Mouse (Mus musculus): Measurements from ENCODE around the gene Cdkal1.

The Cdkal1 gene

DNA sequence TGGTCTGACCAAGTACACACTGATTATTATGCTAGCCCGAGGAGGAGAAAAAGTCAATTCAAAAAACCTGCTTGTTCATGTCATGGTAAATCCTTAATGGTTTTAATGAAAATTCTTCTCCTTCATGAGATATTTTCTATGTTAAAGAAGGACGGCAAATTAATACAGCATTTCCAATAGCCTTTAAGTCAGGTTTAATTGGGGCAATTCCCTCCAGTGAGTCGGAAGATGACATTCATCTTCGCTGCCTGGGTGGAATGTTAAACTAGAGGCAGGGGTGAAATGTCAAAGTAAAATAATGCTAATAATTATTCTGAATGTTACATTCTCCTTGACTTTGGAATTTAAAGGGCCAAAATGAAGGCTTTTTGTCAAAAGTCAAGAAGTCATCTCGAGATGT is 633.8 kb downstream of the Cdkal1 start:
- no peak for DNase-seq

GRCm38 (mm10) chr13:29218594-29219230 is 636.8 kb downstream of the Cdkal1 start:
- DNase-seq = no peak

DNA sequence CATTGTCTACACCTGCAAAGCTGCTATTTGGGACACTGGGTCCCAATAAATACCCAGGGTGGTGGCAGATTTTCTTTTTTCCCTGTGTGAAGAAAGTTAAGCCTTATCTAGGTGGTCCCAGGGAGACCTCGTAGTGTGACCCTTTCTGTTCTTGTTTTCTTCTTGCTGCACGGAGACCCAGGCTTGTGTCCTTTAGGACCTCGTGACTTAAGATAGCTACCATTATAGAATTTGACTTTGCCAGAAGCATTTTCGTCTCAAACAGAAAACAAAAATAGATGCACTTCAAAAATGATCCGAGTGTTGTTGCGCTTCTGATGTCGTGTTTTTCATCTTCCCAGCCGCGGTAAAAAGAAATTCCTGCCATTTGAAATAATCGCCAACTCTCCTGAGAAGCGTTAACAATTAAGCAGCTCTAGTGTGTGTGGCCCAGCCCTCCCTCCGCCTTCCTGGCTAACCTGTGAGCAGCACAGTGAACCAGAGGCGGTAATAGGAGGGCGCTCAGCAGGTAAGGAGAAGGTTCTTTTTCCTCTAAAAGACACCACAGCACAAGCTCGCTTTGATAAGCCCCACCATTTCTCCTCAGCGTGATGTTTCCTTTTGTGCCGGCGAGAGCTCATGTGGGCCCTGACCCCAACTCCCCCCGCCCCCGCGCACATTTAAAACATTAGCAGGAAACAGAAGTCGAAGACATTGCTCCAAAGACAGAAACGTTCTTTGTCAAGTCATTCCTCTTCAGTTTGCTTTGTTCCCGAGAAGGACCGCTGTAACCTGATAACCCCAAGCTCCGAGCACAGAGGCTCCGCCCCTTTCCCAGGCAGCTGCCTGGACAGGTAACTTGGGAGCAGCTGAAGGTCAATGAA is 645.1 kb downstream of the Cdkal1 start:
- DNase-seq = peak; percentile 26 to 33

GRCm38 (mm10) chr13:29208749-29209148 is 646.7 kb downstream of the Cdkal1 start:
- DNase-seq = peak in 1 of 2 experiments; percentile 20

- no peak for DNase-seq
These were observed 651.6 kb downstream of the Cdkal1 start for GRCm38 (mm10) chr13:29203856-29204255.

DNA sequence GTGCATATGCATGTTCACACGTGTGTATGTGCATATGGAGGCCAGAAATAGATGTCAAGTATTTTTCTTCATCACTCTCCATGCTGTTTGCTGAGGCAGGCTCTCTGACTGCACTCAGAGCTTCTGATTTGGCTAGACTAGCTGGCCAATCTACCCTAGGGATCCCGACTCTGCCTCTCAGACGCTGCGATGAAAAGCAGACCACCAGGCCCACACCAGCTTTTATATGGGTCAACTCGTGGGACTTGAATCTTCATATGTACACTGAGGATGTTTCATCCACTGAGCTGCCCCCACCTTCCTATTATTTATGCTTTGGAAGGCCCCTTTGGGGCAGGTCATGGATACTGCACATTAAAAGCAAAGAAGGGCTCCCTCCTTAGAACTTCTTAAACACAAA is 652.0 kb downstream of the Cdkal1 start:
- no peak for DNase-seq

DNA sequence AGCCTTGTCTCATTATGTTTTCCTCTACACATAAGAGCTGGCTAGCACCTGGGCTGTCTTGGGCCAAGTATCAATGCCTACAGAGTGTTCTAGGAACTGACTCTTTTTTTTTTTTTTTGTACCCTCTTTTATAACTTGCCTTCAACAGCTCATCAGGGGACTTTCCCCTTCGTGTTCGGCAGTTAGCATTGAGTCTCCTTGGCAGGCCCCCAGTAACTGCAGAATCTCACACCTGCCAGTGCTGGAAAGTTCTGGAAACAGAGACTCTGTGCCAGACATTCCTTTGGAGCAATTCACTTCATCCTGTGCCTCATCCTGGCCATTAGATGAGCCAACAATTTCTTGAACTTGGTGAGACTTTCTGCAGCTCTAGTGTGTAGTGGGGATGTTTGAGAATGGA is 652.9 kb downstream of the Cdkal1 start:
- no peak for DNase-seq

- peak in 1 of 2 experiments; percentile 16 for DNase-seq
These were observed 655.8 kb downstream of the Cdkal1 start for GRCm38 (mm10) chr13:29199679-29200078.

DNA sequence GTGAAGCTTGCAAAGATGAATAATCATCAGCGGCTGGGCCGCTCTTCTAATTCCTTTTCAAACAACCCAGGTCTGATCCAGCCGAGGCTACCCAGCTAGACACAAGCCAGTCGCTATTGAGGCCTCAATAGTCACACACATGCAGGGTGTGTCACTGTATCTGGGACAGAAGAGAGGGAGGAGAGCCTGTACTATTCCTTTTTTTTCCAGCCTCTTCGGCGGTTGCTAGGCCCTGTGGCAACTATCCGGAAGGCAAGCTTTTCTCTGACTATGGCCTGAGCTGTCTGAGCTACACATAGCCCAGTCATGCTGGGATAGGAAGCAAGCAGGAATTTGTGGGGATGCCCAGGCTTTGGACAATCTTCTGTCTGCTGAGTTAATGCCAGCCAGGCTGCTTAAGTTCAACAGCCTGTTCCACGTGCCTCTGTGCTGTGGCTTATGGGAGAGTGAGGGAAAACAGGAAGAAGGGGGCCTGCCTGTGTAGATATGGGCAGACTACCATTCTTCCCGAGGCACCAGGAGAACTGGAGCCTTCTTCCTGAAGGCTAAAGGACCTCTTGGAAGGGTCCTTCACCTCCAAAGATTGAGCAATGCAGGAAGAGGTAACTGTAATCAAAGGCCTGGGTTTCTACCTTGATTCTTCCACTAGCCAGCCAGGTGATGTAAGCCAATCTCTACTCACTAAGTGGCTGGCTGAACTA is 658.5 kb downstream of the Cdkal1 start:
- peak; percentile 12 to 24 for DNase-seq

DNA sequence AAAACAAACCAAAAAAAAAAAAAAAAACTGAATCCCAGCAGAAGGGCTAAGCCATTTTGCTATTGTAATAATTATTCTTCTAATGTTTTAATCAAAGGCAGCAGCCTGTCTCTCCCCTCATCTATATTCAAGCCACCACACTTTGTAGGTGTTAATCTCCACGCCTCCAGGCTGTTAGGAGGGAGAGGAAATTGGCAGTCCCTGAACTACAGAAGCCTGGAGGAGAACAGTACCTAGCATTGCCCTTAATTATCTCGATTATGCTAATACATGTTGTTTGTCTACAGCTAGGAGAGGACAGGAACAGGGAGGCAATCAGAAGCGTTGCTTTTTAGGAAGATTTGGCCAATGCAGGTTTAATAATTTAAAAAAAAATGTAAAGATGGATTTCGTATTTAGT is 659.8 kb downstream of the Cdkal1 start:
- DNase-seq = no peak

GRCm38 (mm10) chr13:29194946-29195345 is 660.5 kb downstream of the Cdkal1 start:
- no peak for DNase-seq

DNA sequence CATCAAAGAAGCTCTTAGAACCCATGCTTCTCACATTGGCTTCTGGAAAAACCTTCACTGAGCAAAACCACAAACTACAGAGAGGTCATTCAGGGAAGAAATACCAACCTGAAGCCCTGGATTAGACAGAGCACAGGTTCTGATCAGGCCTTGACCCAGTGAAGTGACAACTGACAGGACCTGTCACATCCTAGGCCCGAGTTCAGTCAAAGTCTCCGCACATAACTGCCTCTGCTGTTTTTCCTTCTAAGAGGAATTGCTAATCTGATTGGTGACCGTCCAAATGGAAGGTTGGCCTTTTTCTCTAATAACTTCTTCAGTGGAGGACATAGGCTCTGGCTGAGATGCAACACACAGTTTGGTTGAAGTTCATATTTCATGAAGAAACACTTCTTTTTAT is 662.8 kb downstream of the Cdkal1 start:
- no peak for DNase-seq

GRCm38 (mm10) chr13:29190548-29190947 is 664.9 kb downstream of the Cdkal1 start:
- DNase-seq = no peak

DNA sequence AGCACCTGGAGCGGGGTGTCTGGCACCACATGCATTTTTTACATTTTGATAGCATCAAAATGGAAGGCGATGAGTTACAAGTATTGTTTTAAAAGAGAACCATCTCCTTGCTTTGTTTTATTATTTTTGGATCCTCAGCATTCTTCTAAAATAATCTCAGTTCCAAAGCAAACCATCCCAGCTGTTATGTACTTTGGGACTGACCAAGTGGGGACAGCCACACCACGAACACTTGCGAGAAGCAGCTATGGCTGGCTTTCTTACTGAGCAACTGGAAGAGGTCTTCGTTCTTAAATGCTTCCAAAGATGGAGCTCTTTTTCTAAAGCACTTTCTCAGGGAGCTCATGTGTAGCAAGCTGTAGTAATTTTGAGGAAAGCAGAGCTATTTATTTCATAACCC is 668.7 kb downstream of the Cdkal1 start:
- no peak for DNase-seq

DNA sequence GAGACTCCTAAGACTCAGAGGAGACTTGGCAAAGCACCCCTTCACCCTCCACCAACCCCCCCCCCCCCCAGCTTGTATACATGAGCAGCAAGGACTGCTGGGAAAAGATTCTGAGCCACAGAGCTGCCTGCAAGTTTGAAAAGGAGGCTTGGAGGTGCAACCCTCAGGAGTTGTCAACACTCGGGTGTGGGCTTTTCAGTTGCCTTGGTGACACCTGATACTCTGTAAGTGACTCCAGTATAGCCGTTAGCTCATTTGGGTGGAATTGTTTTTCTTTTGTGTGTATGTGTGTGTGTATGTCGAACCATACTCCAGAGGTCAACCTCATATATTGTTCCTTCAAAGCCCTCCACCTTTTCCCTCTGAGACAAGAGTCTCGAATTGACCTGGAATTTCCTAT is 669.9 kb downstream of the Cdkal1 start:
- DNase-seq = no peak

GRCm38 (mm10) chr13:29184545-29184944 is 670.9 kb downstream of the Cdkal1 start:
- no peak for DNase-seq

DNA sequence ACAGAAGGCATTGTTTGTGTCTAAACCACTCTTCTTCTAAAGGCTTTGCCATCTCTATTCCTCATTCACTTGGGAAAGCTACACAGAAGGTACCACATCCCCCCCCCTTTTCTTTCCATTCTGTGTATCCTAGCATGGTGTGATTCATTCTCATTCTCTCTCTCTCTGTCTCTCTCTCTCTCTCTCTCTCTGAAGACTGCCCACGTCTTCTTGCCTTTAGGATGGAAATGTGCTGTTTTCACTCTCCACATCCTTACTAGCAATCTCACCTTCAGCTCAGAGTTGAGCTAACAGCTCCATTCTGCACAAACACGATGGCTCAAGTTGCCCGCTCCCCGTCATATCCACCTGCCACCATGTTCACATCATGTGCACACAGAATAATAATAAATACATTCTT is 675.6 kb downstream of the Cdkal1 start:
- DNase-seq = no peak

DNA sequence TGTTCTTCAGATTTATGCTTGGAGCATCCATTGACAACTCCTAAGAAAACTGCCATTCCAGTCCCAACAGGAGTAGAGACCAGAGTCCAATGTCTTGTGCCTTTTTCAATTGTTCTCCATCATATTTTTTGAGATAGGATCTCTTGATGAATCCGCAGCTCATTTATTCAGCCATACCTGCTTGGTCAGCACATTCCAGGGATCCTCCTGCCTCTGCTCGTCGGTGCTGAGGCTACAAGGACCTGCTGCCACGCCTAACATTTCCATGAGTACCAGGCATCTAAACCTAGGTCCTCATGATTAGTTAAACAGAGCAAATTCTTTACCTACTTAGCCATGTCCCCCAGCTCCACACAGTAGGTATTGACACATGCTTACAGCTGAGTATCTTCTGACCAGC is 676.2 kb downstream of the Cdkal1 start:
- DNase-seq = no peak

DNA sequence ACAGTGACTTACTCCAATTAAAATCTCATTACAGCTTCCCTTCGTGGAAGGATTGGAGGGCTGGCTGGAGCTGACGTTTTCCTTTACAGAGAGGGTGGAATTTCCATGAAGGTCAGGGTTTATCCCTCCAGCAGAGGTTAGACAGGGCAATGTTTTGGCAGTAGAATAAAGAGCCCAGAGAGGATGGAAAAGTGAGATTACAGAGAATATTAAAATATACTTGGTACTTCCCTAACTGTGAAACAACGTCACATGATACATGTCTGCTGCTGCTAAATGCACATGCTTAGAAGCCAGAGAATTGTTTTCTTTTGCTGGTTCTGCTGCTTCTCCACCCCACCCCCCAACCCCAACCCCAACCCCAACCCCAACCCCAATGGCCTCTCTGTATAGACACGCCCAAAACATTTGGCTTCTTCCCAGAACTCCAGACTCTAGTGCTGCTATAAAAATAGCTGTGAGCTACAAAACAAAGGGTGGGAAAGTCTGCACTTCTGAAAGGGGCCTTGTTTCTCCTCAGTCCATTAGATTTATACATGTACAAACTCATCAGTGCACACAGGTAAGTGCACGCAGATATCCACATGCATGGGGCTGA is 677.5 kb downstream of the Cdkal1 start:
- no peak for DNase-seq

DNA sequence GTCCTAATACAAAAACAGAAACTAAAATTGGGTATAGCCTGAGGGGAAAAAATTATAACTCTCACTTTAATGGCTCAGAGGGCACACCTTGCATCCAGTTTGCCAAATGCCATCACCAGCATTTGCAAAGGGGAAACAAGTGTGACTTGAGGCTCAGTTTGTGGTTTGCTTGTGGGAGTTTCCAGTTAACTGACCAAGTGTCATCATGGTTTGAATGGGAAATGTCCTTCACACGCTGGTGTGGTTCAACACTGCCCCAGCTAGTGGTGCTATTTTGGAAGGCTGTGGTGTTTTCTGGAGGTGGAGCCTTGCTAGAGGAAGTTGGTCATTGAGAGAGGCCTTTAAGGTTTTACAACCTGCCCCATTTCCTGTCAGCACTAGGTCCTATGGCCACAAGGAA is 686.1 kb downstream of the Cdkal1 start:
- no peak for DNase-seq

GRCm38 (mm10) chr13:29164845-29165524 is 690.5 kb downstream of the Cdkal1 start:
- DNase-seq = no peak

DNA sequence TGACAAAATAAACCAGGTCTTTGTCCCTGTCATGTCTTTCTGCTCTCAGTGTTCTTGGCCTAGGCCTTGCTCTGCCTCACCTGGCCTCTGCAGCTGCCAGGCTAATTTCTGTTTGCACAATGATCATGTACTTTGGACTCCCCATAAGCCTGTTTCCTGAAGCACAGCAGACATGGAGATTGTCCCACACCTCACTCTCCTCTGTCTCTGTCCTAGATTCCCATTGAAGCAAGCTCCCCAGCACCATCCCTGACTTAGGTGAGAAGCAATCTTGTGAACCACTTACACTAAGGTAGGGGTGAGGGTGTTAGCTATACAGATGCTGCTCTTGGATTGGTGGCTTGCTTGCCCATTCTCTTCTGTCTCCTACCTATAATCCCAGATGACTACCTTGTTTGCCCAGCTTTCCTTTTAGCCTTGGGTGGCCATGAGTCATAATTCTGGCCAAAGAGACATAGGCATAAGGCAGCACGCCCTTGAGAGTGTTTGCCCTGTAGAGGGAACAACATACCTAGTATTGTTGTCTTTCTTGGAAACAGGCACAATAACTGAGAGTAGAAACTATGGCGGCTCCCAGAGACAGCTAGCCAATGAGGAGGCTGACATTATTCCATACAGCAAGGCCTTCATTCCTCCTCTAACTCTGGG is 692.5 kb downstream of the Cdkal1 start:
- DNase-seq = no peak
